Mouse (Mus musculus): ENCODE data around the gene Susd2.

The Susd2 gene

GRCm38 (mm10) chr10:75626991-75627390 lies 16.8 kb downstream of the Susd2 start:
- no peak for DNase-seq (ENCODE audit: low spot score in 2 of 2)

- DNase-seq (ENCODE audit: low spot score in 2 of 2): no peak
Observed at GRCm38 (mm10) chr10:75625920-75626319, 17.9 kb downstream of the Susd2 start.

GRCm38 (mm10) chr10:75620818-75621217 lies 23.0 kb downstream of the Susd2 start:
- no peak for DNase-seq (ENCODE audit: low spot score in 2 of 2)

- DNase-seq (ENCODE audit: low spot score in 2 of 2): no peak
Observed at GRCm38 (mm10) chr10:75616044-75616443, 27.8 kb downstream of the Susd2 start.

GRCm38 (mm10) chr10:75610486-75610885 lies 33.3 kb downstream of the Susd2 start:
- DNase-seq (ENCODE audit: low spot score in 2 of 2): no peak

GRCm38 (mm10) chr10:75608975-75609374 lies 34.8 kb downstream of the Susd2 start:
- DNase-seq (ENCODE audit: low spot score in 2 of 2): no peak

GRCm38 (mm10) chr10:75607253-75607652 lies 36.6 kb downstream of the Susd2 start:
- no peak for DNase-seq (ENCODE audit: low spot score in 2 of 2)

- DNase-seq (ENCODE audit: low spot score in 2 of 2): no peak
Observed at GRCm38 (mm10) chr10:75605162-75605846, 38.5 kb downstream of the Susd2 start.

- no peak for DNase-seq (ENCODE audit: low spot score in 2 of 2)
Observed at GRCm38 (mm10) chr10:75600189-75600730, 43.5 kb downstream of the Susd2 start.

GRCm38 (mm10) chr10:75595981-75596380 lies 47.8 kb downstream of the Susd2 start:
- DNase-seq (ENCODE audit: low spot score in 2 of 2): no peak

- no peak for DNase-seq (ENCODE audit: low spot score in 2 of 2)
Observed at GRCm38 (mm10) chr10:75592585-75592984, 51.2 kb downstream of the Susd2 start.

GRCm38 (mm10) chr10:75591211-75591894 lies 52.5 kb downstream of the Susd2 start:
- DNase-seq (ENCODE audit: low spot score in 2 of 2): peak; percentile 43 to 48

GRCm38 (mm10) chr10:75589651-75590050 lies 54.2 kb downstream of the Susd2 start:
- no peak for DNase-seq (ENCODE audit: low spot score in 2 of 2)

- DNase-seq (ENCODE audit: low spot score in 2 of 2): peak; percentile 53 to 70
Observed at GRCm38 (mm10) chr10:75589129-75589528, 54.7 kb downstream of the Susd2 start, which contains the start of gene Ggt5. Gene Ggt5, plus strand, starts transcription at chr10:75589340.

GRCm38 (mm10) chr10:75588336-75588735 lies 55.5 kb downstream of the Susd2 start:
- no peak for DNase-seq (ENCODE audit: low spot score in 2 of 2)

- DNase-seq (ENCODE audit: low spot score in 2 of 2): no peak
Observed at GRCm38 (mm10) chr10:75587781-75588180, 56.0 kb downstream of the Susd2 start.

Data from right cerebral cortex, postnatal 10 days (tissue).